Mouse (Mus musculus) neutrophil, adult 5-6 weeks (primary cell): Measurements from ENCODE around the gene Gm20873. TPM values are rescaled to one million over a fixed set of nuclear protein-coding genes. Genes with fewer than 3 reads are reported as not detected.
"Not testable (repeated sequence)": the region's sequence is repeated elsewhere in the genome, so short reads cannot be mapped to it uniquely, and the experiment has no call there.

Experiments
- ATAC-seq: fragments of 151-379, 151-347 bp; 2 replicates; pipeline ENCODE4 v1.8.0; 2017; ENCODE audit warnings: mild to moderate bottlenecking, moderate TSS enrichment; ENCODE audit not compliant: insufficient number of reproducible peaks, poor library complexity, low FRiP score, severe bottlenecking; ENCODE audit errors: extremely low read depth
- total RNA-seq: library from RNA; stranded (forward); fragments of 200-1000 nt; gene quantifications from 2 replicates; pipeline ENCODE4 v1.2.3, GENCODE M21; 2017

The Gm20873 gene
- not detected in 2 replicates for total RNA-seq

GRCm38 (mm10) chrY:6266798-6267197, at the start of gene Gm20873:
Gene Gm20873 (plus strand): TSS chrY:6267098.
- ATAC-seq, result not testable (repeated sequence)

DNA sequence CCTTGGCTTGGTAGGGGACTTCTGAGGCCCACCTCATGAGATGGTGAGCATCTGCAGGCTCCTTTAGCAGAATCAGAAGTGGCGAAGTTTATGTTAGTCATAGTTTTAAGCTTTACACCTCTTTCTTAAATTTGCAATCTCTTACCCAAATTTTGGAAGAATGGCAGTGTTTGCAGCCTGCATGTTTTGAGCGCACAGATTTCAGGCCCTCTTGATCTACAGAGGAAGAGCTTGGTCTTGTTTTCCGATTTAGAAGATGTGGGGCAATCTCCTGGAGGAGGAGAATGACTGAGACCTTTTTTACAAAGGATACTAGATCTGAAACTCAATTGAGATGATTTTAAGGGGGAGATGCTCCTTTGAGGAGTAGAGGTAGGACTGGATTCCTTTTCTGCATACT, 29.0 kb upstream of the Gm20873 start, which contains the start of gene Gm21746:
Gene Gm21746 (minus strand): TSS at position 101 of the 400 bp plus-strand sequence.
- not testable (repeated sequence) for ATAC-seq

Other genes with a start within 250 kb of the Gm20873 start
- gene Gm21746, start 29.1 kb upstream of the Gm20873 start, total RNA-seq, result not detected in 2 replicates